ENCODE assay signal across 8 mouse cellular contexts in genomic region chr6:88518404-88519263, GRCm38 (mm10). TPM values are rescaled to one million over a fixed set of nuclear protein-coding genes. Genes with fewer than 3 reads are reported as not detected.
DNase-seq lines count a peak whose midpoint lies in the region; ATAC-seq and TF ChIP-seq lines count a peak whose summit lies in the region.

Gene Sec61a1, minus strand, starts transcription at chr6:88518905.

- no peaks in the 10 kb centered on the region for H3K9me3 ChIP-seq in forebrain, embryonic 10.5 days
- no peaks in the 10 kb centered on the region for H3K9me3 ChIP-seq in heart, embryonic 15.5 days (replicated peaks)
- no peaks in the 10 kb centered on the region for H3K9me3 ChIP-seq in liver, embryonic 14.5 days (ENCODE audit: control insufficient read depth, low read length)
- no peaks in the 10 kb centered on the region for H3K9me3 ChIP-seq in neural tube, embryonic 11.5 days (ENCODE audit: control insufficient read depth, low read length)
- H3K9me3 ChIP-seq in stomach, postnatal 0 days (ENCODE audit: control insufficient read depth, low read length) = no peaks in the 10 kb centered on the region

- ATAC-seq in heart, embryonic 15.5 days (replicated peaks; ENCODE audit: insufficient number of reproducible peaks, insufficient read depth, low FRiP score, low read depth) = peak; percentile 94
- peak; percentile 95 for ATAC-seq in liver, embryonic 14.5 days (ENCODE audit: insufficient read depth)
- peak; percentile 97 for ATAC-seq in neural tube, embryonic 11.5 days (ENCODE audit: insufficient read depth, low FRiP score, low TSS enrichment)
- ATAC-seq in stomach, postnatal 0 days (ENCODE audit: low FRiP score, low TSS enrichment) = peak; percentile 98

- H3K4me1 ChIP-seq in forebrain, embryonic 10.5 days = peaks cover 26% of the 10 kb centered on the region
- H3K4me1 ChIP-seq in heart, embryonic 15.5 days (replicated peaks) = peaks cover 46% of the 10 kb centered on the region
- H3K4me1 ChIP-seq in liver, embryonic 14.5 days (replicated peaks; ENCODE audit: control insufficient read depth in 2 of 2, insufficient read depth in 2 of 2, low read length in 1 of 2) = peaks cover 15 to 17% of the 10 kb centered on the region in 2 experiments
- peaks cover 15% of the 10 kb centered on the region for H3K4me1 ChIP-seq in neural tube, embryonic 11.5 days (ENCODE audit: control insufficient read depth, insufficient read depth, low read length)
- H3K4me1 ChIP-seq in stomach, postnatal 0 days (replicated peaks; ENCODE audit: control insufficient read depth, insufficient read depth) = peaks cover 5% of the 10 kb centered on the region; the same call in 1 of the 2 replicates

- TF ChIP-seq EP300 in liver, embryonic 14.5 days (IDR thresholded peaks at IDR 0.05; ENCODE audit: low read depth) = no peak
- no peak for TF ChIP-seq EP300 in stomach, postnatal 0 days (optimal IDR thresholded peaks at IDR 0.05)

- H3K36me3 ChIP-seq in forebrain, embryonic 10.5 days (replicated peaks) = peaks cover 34% of the 10 kb centered on the region
- peaks cover 14% of the 10 kb centered on the region for H3K36me3 ChIP-seq in heart, embryonic 15.5 days
- peaks cover 22% of the 10 kb centered on the region for H3K36me3 ChIP-seq in liver, embryonic 14.5 days (replicated peaks; ENCODE audit: control insufficient read depth, insufficient read depth, low read depth)
- H3K36me3 ChIP-seq in neural tube, embryonic 11.5 days (ENCODE audit: control insufficient read depth, insufficient read depth, low read length) = peaks cover 3% of the 10 kb centered on the region; the same call in 1 of the 2 replicates
- H3K36me3 ChIP-seq in stomach, postnatal 0 days (ENCODE audit: control insufficient read depth, insufficient read depth, low read length) = peaks cover 9% of the 10 kb centered on the region; the same call in 1 of the 2 replicates

- H3K9ac ChIP-seq in heart, embryonic 15.5 days = peak within 1 kb of the TSS; percentile 91
- peak within 1 kb of the TSS; percentile 87 for H3K9ac ChIP-seq in liver, embryonic 14.5 days (replicated peaks)
- H3K9ac ChIP-seq in neural tube, embryonic 11.5 days (ENCODE audit: low read length) = peak within 1 kb of the TSS; percentile 94
- H3K9ac ChIP-seq in stomach, postnatal 0 days (ENCODE audit: low read length) = peak within 1 kb of the TSS; percentile 91

- DNase-seq in CD8-positive naive resting alpha-beta T cell, adult 2 months (ENCODE audit: low read depth in 2 of 2, low spot score in 2 of 2) = peak; percentile 89 to 90
- DNase-seq in c-Kit-positive CD71-negative TER-119-negative erythroid progenitor cells, embryonic 14.5 days (ENCODE audit: low read depth) = peak; percentile 84
- DNase-seq in forebrain, embryonic 10.5 days (ENCODE audit: extremely low spot score, low spot score) = peak; percentile 96
- DNase-seq in kidney, postnatal 25 days = peak; percentile 94 to 98
- DNase-seq in liver, embryonic 14.5 days (ENCODE audit: low read depth in 3 of 3, low spot score in 3 of 3) = peak; percentile 91 to 92 (median 91)
- peak; percentile 96 for DNase-seq in neural tube, embryonic 11.5 days (ENCODE audit: low spot score)
- DNase-seq in stomach, postnatal 0 days (ENCODE audit: low spot score) = peak; percentile 97

- H3K4me2 ChIP-seq in heart, embryonic 15.5 days = peak within 1 kb of the TSS; percentile 92
- H3K4me2 ChIP-seq in liver, embryonic 14.5 days (ENCODE audit: low read depth) = peak within 1 kb of the TSS; percentile 100
- peak within 1 kb of the TSS; percentile 93 for H3K4me2 ChIP-seq in neural tube, embryonic 11.5 days (ENCODE audit: low read depth)
- peak within 1 kb of the TSS; percentile 92 for H3K4me2 ChIP-seq in stomach, postnatal 0 days (replicated peaks; ENCODE audit: low read depth)

- H3K27ac ChIP-seq in forebrain, embryonic 10.5 days = peak within 1 kb of the TSS; percentile 93
- peak within 1 kb of the TSS; percentile 90 for H3K27ac ChIP-seq in heart, embryonic 15.5 days
- peak within 1 kb of the TSS; percentile 63 for H3K27ac ChIP-seq in liver, embryonic 14.5 days
- peak within 1 kb of the TSS; percentile 86 for H3K27ac ChIP-seq in neural tube, embryonic 11.5 days (ENCODE audit: low read depth, low read length)
- peak within 1 kb of the TSS; percentile 96 for H3K27ac ChIP-seq in stomach, postnatal 0 days (replicated peaks)

- no peak; the same call in 1 of the 2 replicates for TF ChIP-seq CTCF in liver, embryonic 14.5 days (IDR thresholded peaks at IDR 0.05; ENCODE audit: low read depth)
- TF ChIP-seq CTCF in stomach, postnatal 0 days (IDR thresholded peaks at IDR 0.05; ENCODE audit: low read depth) = peak; percentile 8; the same call in 1 of the 2 replicates

- no peaks in the 10 kb centered on the region for H3K27me3 ChIP-seq in forebrain, embryonic 10.5 days (ENCODE audit: poor library complexity, severe bottlenecking)
- H3K27me3 ChIP-seq in heart, embryonic 15.5 days = no peaks in the 10 kb centered on the region
- no peaks in the 10 kb centered on the region for H3K27me3 ChIP-seq in liver, embryonic 14.5 days (ENCODE audit: control insufficient read depth, insufficient read depth, low read length)
- no peaks in the 10 kb centered on the region for H3K27me3 ChIP-seq in neural tube, embryonic 11.5 days (ENCODE audit: control insufficient read depth, insufficient read depth, low read length)
- no peaks in the 10 kb centered on the region for H3K27me3 ChIP-seq in stomach, postnatal 0 days (ENCODE audit: control insufficient read depth, insufficient read depth, low read length)

- peak within 1 kb of the TSS; percentile 95 for H3K4me3 ChIP-seq in forebrain, embryonic 10.5 days
- peak within 1 kb of the TSS; percentile 88 for H3K4me3 ChIP-seq in heart, embryonic 15.5 days
- peak within 1 kb of the TSS; percentile 77 to 85 for H3K4me3 ChIP-seq in liver, embryonic 14.5 days (ENCODE audit: insufficient read depth in 1 of 2, low read depth in 2 of 2, low read length in 2 of 2)
- peak within 1 kb of the TSS; percentile 93 for H3K4me3 ChIP-seq in neural tube, embryonic 11.5 days (ENCODE audit: low read depth, low read length)
- H3K4me3 ChIP-seq in stomach, postnatal 0 days (ENCODE audit: low read depth, low read length) = peak within 1 kb of the TSS; percentile 89

- WGBS in forebrain, embryonic 10.5 days = under 1% methylated on average over 80 of the region's 80 CpGs
- WGBS in heart, embryonic 15.5 days = under 1% methylated on average over 78 of the region's 80 CpGs
- under 1% methylated on average over 75 of the region's 80 CpGs for WGBS in liver, embryonic 14.5 days (ENCODE audit: insufficient replicate concordance)
- under 1% methylated on average over 77 of the region's 80 CpGs for WGBS in neural tube, embryonic 11.5 days
- WGBS in stomach, postnatal 0 days = under 1% methylated on average over 68 of the region's 80 CpGs

RNA-seq across cellular contexts. Expression of gene Sec61a1, which starts in this region (rescaled TPM):
- 211 and 220 TPM in 2 replicates for polyA plus RNA-seq in forebrain, embryonic 10.5 days (2016; fragmentation: Nextera tagmentation; extraction: Ambion mirVana)
- 145 and 179 TPM in 2 replicates for polyA plus RNA-seq in heart, embryonic 15.5 days (2015; fragmentation: Nextera tagmentation; extraction: Ambion mirVana)
- polyA plus RNA-seq in liver, embryonic 14.5 days (2012; rRNA removed) = 66.9 and 67.7 TPM in 2 replicates
- 86.9 and 90.0 TPM in 2 replicates for polyA plus RNA-seq in liver, embryonic 14.5 days (2014; fragmentation: Nextera tagmentation; extraction: Ambion mirVana)
- 190 and 195 TPM in 2 replicates for polyA plus RNA-seq in neural tube, embryonic 11.5 days (2014; fragmentation: Nextera tagmentation; extraction: Ambion mirVana)
- polyA plus RNA-seq in stomach, postnatal 0 days (2015; fragmentation: Nextera tagmentation; extraction: Ambion mirVana) = 163 and 168 TPM in 2 replicates

Comparison
In these comparisons a context has a peak if more than half of its experiments do, and no peak if none do; other contexts are left out.
1. Peak in every context shown above with its lines: DNase-seq, ATAC-seq, H3K4me3 ChIP-seq and H3K27ac ChIP-seq.